Mouse (Mus musculus) embryonic fibroblast, embryonic 13.5 days (primary cell): ENCODE results near the gene Uap1.

Experiments used
- CTCF ChIP-seq: IDR thresholded peaks from 2 replicates; pipeline ENCODE4 v1.5.1; 2011; ENCODE audit warnings: mild to moderate bottlenecking, control low read depth, low read length, moderate library complexity, borderline replicate concordance; ENCODE audit not compliant: insufficient read depth
- POLR2A ChIP-seq: IDR thresholded peaks from 2 replicates; pipeline ENCODE4 v1.6.1; 2011; ENCODE audit warnings: low read depth, mild to moderate bottlenecking, control low read depth, low read length, moderate library complexity

- TF ChIP-seq CTCF, result no peak
- no peak for TF ChIP-seq POLR2A
These were observed 33.1 kb downstream of the Uap1 start for GRCm38 (mm10) chr1:170141626-170142025.
